Mouse (Mus musculus): Measurements from ENCODE around the gene Rras. TPM values are rescaled to one million over a fixed set of nuclear protein-coding genes. Genes with fewer than 3 reads are reported as not detected.

The Rras gene
- total and polyA plus RNA-seq, 3 experiments, result 5.0 to 24.1 TPM; not detected in 1

Other genes starting within 250 kb of the Rras start
Only the 30 nearest of the 35 such genes appear.
- gene Akt1s1, start 169.0 kb upstream of the Rras start, total RNA-seq (2012; rRNA removed), result 32.0 and 37.3 TPM in 2 replicates
- gene Akt1s1, start 169.0 kb upstream of the Rras start, polyA plus RNA-seq (2012; ENCODE audit: insufficient read depth in 1 of 2, insufficient read length in 2 of 2, low read depth in 1 of 2, low replicate concordance in 2 of 2, missing spikeins in 1 of 2), result 10 to 100 TPM in 1 of 2 experiments, not detected in 1; 71.8 TPM
- 16.7 and 16.9 TPM in 2 replicates for gene Tbc1d17, start 168.9 kb upstream of the Rras start, total RNA-seq (2012; rRNA removed)
- 10 to 100 TPM in 1 of 2 experiments, not detected in 1; 29.5 TPM for gene Tbc1d17, start 168.9 kb upstream of the Rras start, polyA plus RNA-seq (2012; ENCODE audit: insufficient read depth in 1 of 2, insufficient read length in 2 of 2, low read depth in 1 of 2, low replicate concordance in 2 of 2, missing spikeins in 1 of 2)
- 39.3 and 49.9 TPM in 2 replicates for gene Pnkp, start 160.8 kb upstream of the Rras start, total RNA-seq (2012; rRNA removed)
- 10 to 100 TPM in 1 of 2 experiments, not detected in 1; 45.6 TPM for gene Pnkp, start 160.8 kb upstream of the Rras start, polyA plus RNA-seq (2012; ENCODE audit: insufficient read depth in 1 of 2, insufficient read length in 2 of 2, low read depth in 1 of 2, low replicate concordance in 2 of 2, missing spikeins in 1 of 2)
- gene Ptov1, start 148.2 kb upstream of the Rras start, total RNA-seq (2012; rRNA removed), result 44.1 and 46.4 TPM in 2 replicates
- gene Ptov1, start 148.2 kb upstream of the Rras start, polyA plus RNA-seq (2012; ENCODE audit: insufficient read depth in 1 of 2, insufficient read length in 2 of 2, low read depth in 1 of 2, low replicate concordance in 2 of 2, missing spikeins in 1 of 2), result 100 to 1,000 TPM in 1 of 2 experiments, not detected in 1; 168 TPM
- gene Med25, start 125.2 kb upstream of the Rras start, total RNA-seq (2012; rRNA removed), result 50.5 and 53.9 TPM in 2 replicates
- 100 to 1,000 TPM in 1 of 2 experiments, not detected in 1; 118 TPM for gene Med25, start 125.2 kb upstream of the Rras start, polyA plus RNA-seq (2012; ENCODE audit: insufficient read depth in 1 of 2, insufficient read length in 2 of 2, low read depth in 1 of 2, low replicate concordance in 2 of 2, missing spikeins in 1 of 2)
- gene Fuz, start 121.9 kb upstream of the Rras start, total RNA-seq (2012; rRNA removed), result 6.8 and 9.4 TPM in 2 replicates
- gene Fuz, start 121.9 kb upstream of the Rras start, polyA plus RNA-seq (2012; ENCODE audit: insufficient read depth in 1 of 2, insufficient read length in 2 of 2, low read depth in 1 of 2, low replicate concordance in 2 of 2, missing spikeins in 1 of 2), result 10 to 100 TPM in 1 of 2 experiments, not detected in 1; 18.1 TPM
- 54.0 and 54.4 TPM in 2 replicates for gene Ap2a1, start 88.5 kb upstream of the Rras start, total RNA-seq (2012; rRNA removed)
- 100 to 1,000 TPM in 1 of 2 experiments, 10 to 100 TPM in 1; 73.1 to 107 TPM for gene Ap2a1, start 88.5 kb upstream of the Rras start, polyA plus RNA-seq (2012; ENCODE audit: insufficient read depth in 1 of 2, insufficient read length in 2 of 2, low read depth in 1 of 2, low replicate concordance in 2 of 2, missing spikeins in 1 of 2)
- 0.10 TPM in 1 of 2 replicates, not detected in the other for gene Tsks, start 74.8 kb upstream of the Rras start, total RNA-seq (2012; rRNA removed)
- gene Tsks, start 74.8 kb upstream of the Rras start, polyA plus RNA-seq (2012; ENCODE audit: insufficient read depth in 1 of 2, insufficient read length in 2 of 2, low read depth in 1 of 2, low replicate concordance in 2 of 2, missing spikeins in 1 of 2), result under 1 TPM in 1 of 2 experiments, not detected in 1; 0.08 TPM
- gene Cpt1c, start 43.1 kb upstream of the Rras start, total RNA-seq (2012; rRNA removed), result 0.20 and 0.35 TPM in 2 replicates
- gene Cpt1c, start 43.1 kb upstream of the Rras start, polyA plus RNA-seq (2012; ENCODE audit: insufficient read depth in 1 of 2, insufficient read length in 2 of 2, low read depth in 1 of 2, low replicate concordance in 2 of 2, missing spikeins in 1 of 2), result under 1 TPM in 1 of 2 experiments, not detected in 1; 0.81 TPM
- 317 and 339 TPM in 2 replicates for gene Prmt1, start 31.4 kb upstream of the Rras start, total RNA-seq (2012; rRNA removed)
- 100 to 1,000 TPM; 254 to 715 TPM for gene Prmt1, start 31.4 kb upstream of the Rras start, polyA plus RNA-seq (2012; ENCODE audit: insufficient read depth in 1 of 2, insufficient read length in 2 of 2, low read depth in 1 of 2, low replicate concordance in 2 of 2, missing spikeins in 1 of 2)
- 78.6 and 83.4 TPM in 2 replicates for gene Irf3, start 20.3 kb upstream of the Rras start, total RNA-seq (2012; rRNA removed)
- gene Irf3, start 20.3 kb upstream of the Rras start, polyA plus RNA-seq (2012; ENCODE audit: insufficient read depth in 1 of 2, insufficient read length in 2 of 2, low read depth in 1 of 2, low replicate concordance in 2 of 2, missing spikeins in 1 of 2), result 10 to 100 TPM in 1 of 2 experiments, not detected in 1; 82.1 TPM
- 13.4 and 16.6 TPM in 2 replicates for gene Bcl2l12, start 19.2 kb upstream of the Rras start, total RNA-seq (2012; rRNA removed)
- gene Bcl2l12, start 19.2 kb upstream of the Rras start, polyA plus RNA-seq (2012; ENCODE audit: insufficient read depth in 1 of 2, insufficient read length in 2 of 2, low read depth in 1 of 2, low replicate concordance in 2 of 2, missing spikeins in 1 of 2), result 10 to 100 TPM in 1 of 2 experiments, not detected in 1; 24.6 TPM
- gene Scaf1, start 1.6 kb upstream of the Rras start, total RNA-seq (2012; rRNA removed), result 17.7 and 18.3 TPM in 2 replicates
- 10 to 100 TPM; 34.4 to 81.5 TPM for gene Scaf1, start 1.6 kb upstream of the Rras start, polyA plus RNA-seq (2012; ENCODE audit: insufficient read depth in 1 of 2, insufficient read length in 2 of 2, low read depth in 1 of 2, low replicate concordance in 2 of 2, missing spikeins in 1 of 2)
- 3.3 and 3.5 TPM in 2 replicates for gene Prr12, start 34.9 kb downstream of the Rras start, total RNA-seq (2012; rRNA removed)
- gene Prr12, start 34.9 kb downstream of the Rras start, polyA plus RNA-seq (2012; ENCODE audit: insufficient read depth in 1 of 2, insufficient read length in 2 of 2, low read depth in 1 of 2, low replicate concordance in 2 of 2, missing spikeins in 1 of 2), result 10 to 100 TPM in 1 of 2 experiments, not detected in 1; 32.1 TPM
- 49.9 and 50.7 TPM in 2 replicates for gene Nosip, start 44.5 kb downstream of the Rras start, total RNA-seq (2012; rRNA removed)
- gene Nosip, start 44.5 kb downstream of the Rras start, polyA plus RNA-seq (2012; ENCODE audit: insufficient read depth in 1 of 2, insufficient read length in 2 of 2, low read depth in 1 of 2, low replicate concordance in 2 of 2, missing spikeins in 1 of 2), result 10 to 100 TPM in 1 of 2 experiments, not detected in 1; 78.9 TPM
- 7.5 and 7.7 TPM in 2 replicates for gene Prrg2, start 44.7 kb downstream of the Rras start, total RNA-seq (2012; rRNA removed)
- gene Prrg2, start 44.7 kb downstream of the Rras start, polyA plus RNA-seq (2012; ENCODE audit: insufficient read depth in 1 of 2, insufficient read length in 2 of 2, low read depth in 1 of 2, low replicate concordance in 2 of 2, missing spikeins in 1 of 2), result 10 to 100 TPM in 1 of 2 experiments, not detected in 1; 16.9 TPM
- 16.0 and 29.3 TPM in 2 replicates for gene Rcn3, start 74.3 kb downstream of the Rras start, total RNA-seq (2012; rRNA removed)
- 10 to 100 TPM in 1 of 2 experiments, not detected in 1; 43.0 TPM for gene Rcn3, start 74.3 kb downstream of the Rras start, polyA plus RNA-seq (2012; ENCODE audit: insufficient read depth in 1 of 2, insufficient read length in 2 of 2, low read depth in 1 of 2, low replicate concordance in 2 of 2, missing spikeins in 1 of 2)
- 0.26 and 0.27 TPM in 2 replicates for gene Fcgrt, start 85.9 kb downstream of the Rras start, total RNA-seq (2012; rRNA removed)
- 1 to 10 TPM in 1 of 2 experiments, not detected in 1; 1.7 TPM for gene Fcgrt, start 85.9 kb downstream of the Rras start, polyA plus RNA-seq (2012; ENCODE audit: insufficient read depth in 1 of 2, insufficient read length in 2 of 2, low read depth in 1 of 2, low replicate concordance in 2 of 2, missing spikeins in 1 of 2)
- 2,482 and 2,708 TPM in 2 replicates for gene Rps11, start 106.5 kb downstream of the Rras start, total RNA-seq (2012; rRNA removed)
- 1,000 to 10,000 TPM; 3,189 to 5,434 TPM for gene Rps11, start 106.5 kb downstream of the Rras start, polyA plus RNA-seq (2012; ENCODE audit: insufficient read depth in 1 of 2, insufficient read length in 2 of 2, low read depth in 1 of 2, low replicate concordance in 2 of 2, missing spikeins in 1 of 2)
- 2,773 and 3,160 TPM in 2 replicates for gene Rpl13a, start 110.8 kb downstream of the Rras start, total RNA-seq (2012; rRNA removed)
- 1,000 to 10,000 TPM; 2,091 to 3,727 TPM for gene Rpl13a, start 110.8 kb downstream of the Rras start, polyA plus RNA-seq (2012; ENCODE audit: insufficient read depth in 1 of 2, insufficient read length in 2 of 2, low read depth in 1 of 2, low replicate concordance in 2 of 2, missing spikeins in 1 of 2)
- 0.69 and 3.9 TPM in 2 replicates for gene Gm45713, start 118.3 kb downstream of the Rras start, total RNA-seq (2012; rRNA removed)
- gene Gm45713, start 118.3 kb downstream of the Rras start, polyA plus RNA-seq (2012; ENCODE audit: insufficient read depth in 1 of 2, insufficient read length in 2 of 2, low read depth in 1 of 2, low replicate concordance in 2 of 2, missing spikeins in 1 of 2), result not detected
- 9.5 and 13.0 TPM in 2 replicates for gene Flt3l, start 118.5 kb downstream of the Rras start, total RNA-seq (2012; rRNA removed)
- 10 to 100 TPM in 1 of 2 experiments, not detected in 1; 35.4 TPM for gene Flt3l, start 118.5 kb downstream of the Rras start, polyA plus RNA-seq (2012; ENCODE audit: insufficient read depth in 1 of 2, insufficient read length in 2 of 2, low read depth in 1 of 2, low replicate concordance in 2 of 2, missing spikeins in 1 of 2)
- 119 and 141 TPM in 2 replicates for gene Pih1d1, start 136.3 kb downstream of the Rras start, total RNA-seq (2012; rRNA removed)
- 100 to 1,000 TPM in 1 of 2 experiments, not detected in 1; 148 TPM for gene Pih1d1, start 136.3 kb downstream of the Rras start, polyA plus RNA-seq (2012; ENCODE audit: insufficient read depth in 1 of 2, insufficient read length in 2 of 2, low read depth in 1 of 2, low replicate concordance in 2 of 2, missing spikeins in 1 of 2)
- gene Aldh16a1, start 136.6 kb downstream of the Rras start, total RNA-seq (2012; rRNA removed), result 33.9 and 34.0 TPM in 2 replicates
- gene Aldh16a1, start 136.6 kb downstream of the Rras start, polyA plus RNA-seq (2012; ENCODE audit: insufficient read depth in 1 of 2, insufficient read length in 2 of 2, low read depth in 1 of 2, low replicate concordance in 2 of 2, missing spikeins in 1 of 2), result 10 to 100 TPM in 1 of 2 experiments, not detected in 1; 61.6 TPM
- 0.23 TPM in 2 replicates for gene Slc17a7, start 146.0 kb downstream of the Rras start, total RNA-seq (2012; rRNA removed)
- 1 to 10 TPM in 1 of 2 experiments, not detected in 1; 1.0 TPM for gene Slc17a7, start 146.0 kb downstream of the Rras start, polyA plus RNA-seq (2012; ENCODE audit: insufficient read depth in 1 of 2, insufficient read length in 2 of 2, low read depth in 1 of 2, low replicate concordance in 2 of 2, missing spikeins in 1 of 2)
- not detected in 2 replicates for gene Gfy, start 161.6 kb downstream of the Rras start, total RNA-seq (2012; rRNA removed)
- not detected for gene Gfy, start 161.6 kb downstream of the Rras start, polyA plus RNA-seq (2012; ENCODE audit: insufficient read depth in 1 of 2, insufficient read length in 2 of 2, low read depth in 1 of 2, low replicate concordance in 2 of 2, missing spikeins in 1 of 2)
- gene Pth2, start 163.0 kb downstream of the Rras start, total RNA-seq (2012; rRNA removed), result not detected in 2 replicates
- gene Pth2, start 163.0 kb downstream of the Rras start, polyA plus RNA-seq (2012; ENCODE audit: insufficient read depth in 1 of 2, insufficient read length in 2 of 2, low read depth in 1 of 2, low replicate concordance in 2 of 2, missing spikeins in 1 of 2), result not detected
- 0.16 and 0.27 TPM in 2 replicates for gene Ccdc155, start 186.9 kb downstream of the Rras start, total RNA-seq (2012; rRNA removed)
- gene Ccdc155, start 186.9 kb downstream of the Rras start, polyA plus RNA-seq (2012; ENCODE audit: insufficient read depth in 1 of 2, insufficient read length in 2 of 2, low read depth in 1 of 2, low replicate concordance in 2 of 2, missing spikeins in 1 of 2), result under 1 TPM in 1 of 2 experiments, not detected in 1; 0.38 TPM
- gene Dkkl1, start 194.2 kb downstream of the Rras start, total RNA-seq (2012; rRNA removed), result 8.5 and 9.2 TPM in 2 replicates
- gene Dkkl1, start 194.2 kb downstream of the Rras start, polyA plus RNA-seq (2012; ENCODE audit: insufficient read depth in 1 of 2, insufficient read length in 2 of 2, low read depth in 1 of 2, low replicate concordance in 2 of 2, missing spikeins in 1 of 2), result 10 to 100 TPM in 1 of 2 experiments, not detected in 1; 32.0 TPM
- gene Tead2, start 197.8 kb downstream of the Rras start, total RNA-seq (2012; rRNA removed), result 0.19 TPM in 1 of 2 replicates, not detected in the other
- gene Tead2, start 197.8 kb downstream of the Rras start, polyA plus RNA-seq (2012; ENCODE audit: insufficient read depth in 1 of 2, insufficient read length in 2 of 2, low read depth in 1 of 2, low replicate concordance in 2 of 2, missing spikeins in 1 of 2), result under 1 TPM in 1 of 2 experiments, not detected in 1; 0.38 TPM

Data from MEL (cell line).